Mouse (Mus musculus) adrenal gland, postnatal 10 days (tissue): ENCODE results near the gene Plcb3. TPM values are rescaled to one million over a fixed set of nuclear protein-coding genes. Genes with fewer than 3 reads are reported as not detected.

Experiments used
- microRNA-seq: library from miRNA; unstranded; fragments of <30 nt; microRNA quantifications from one replicate; pipeline ENCODE4 v1.2.0, GENCODE M21; 2021
- total RNA-seq, 2 experiments: library from RNA; stranded (reverse); gene quantifications; 2 replicates each; pipeline ENCODE4 v1.2.3; 2021

Plcb3 gene
- total RNA-seq, 2 experiments from 2014 or later = 45.7 to 63.5 TPM

Small RNAs within 50 kb of the gene (microRNA-seq; reads per million reads assigned to microRNA genes)
- gene Mir6990 = 4.6 reads per million, percentile 3 among the genes with 10 or more reads in this experiment

Other genes starting within 250 kb of the Plcb3 start
- gene Rps6ka4, start 135.8 kb downstream of the Plcb3 start, total RNA-seq = 10 to 100 TPM; 21.5 to 27.5 TPM
- 1 to 10 TPM; 4.1 TPM for gene Ccdc88b, start 118.3 kb downstream of the Plcb3 start, total RNA-seq
- 10 to 100 TPM; 53.9 to 70.4 TPM for gene Trmt112, start 66.8 kb downstream of the Plcb3 start, total RNA-seq
- 100 to 1,000 TPM; 417 to 451 TPM for gene Prdx5, start 66.4 kb downstream of the Plcb3 start, total RNA-seq
- 10 to 100 TPM; 71.0 to 97.4 TPM for gene Esrra, start 54.7 kb downstream of the Plcb3 start, total RNA-seq
- 1 to 10 TPM; 1.2 to 1.7 TPM for gene Catsperz, start 51.1 kb downstream of the Plcb3 start, total RNA-seq
- gene Kcnk4, start 42.0 kb downstream of the Plcb3 start, total RNA-seq = under 1 TPM; 0.30 to 0.73 TPM
- gene Bad, start 34.6 kb downstream of the Plcb3 start, total RNA-seq = 10 to 100 TPM; 42.0 to 51.8 TPM
- 10 to 100 TPM; 33.8 to 42.3 TPM for gene Gpr137, start 34.0 kb downstream of the Plcb3 start, total RNA-seq
- gene Ppp1r14b, start 1.5 kb downstream of the Plcb3 start, total RNA-seq = 100 to 1,000 TPM; 289 to 333 TPM
- gene Fkbp2, start 4.0 kb upstream of the Plcb3 start, total RNA-seq = 10 to 100 TPM; 70.7 to 71.4 TPM
- gene Vegfb, start 11.2 kb upstream of the Plcb3 start, total RNA-seq = 100 to 1,000 TPM; 110 to 139 TPM
- 10 to 100 TPM; 46.0 to 58.5 TPM for gene Dnajc4, start 16.1 kb upstream of the Plcb3 start, total RNA-seq
- 10 to 100 TPM; 29.4 to 34.1 TPM for gene Nudt22, start 19.6 kb upstream of the Plcb3 start, total RNA-seq
- gene Trpt1, start 19.7 kb upstream of the Plcb3 start, total RNA-seq = 10 to 100 TPM; 13.3 to 21.3 TPM
- 10 to 100 TPM in 1 of 2 experiments, 1 to 10 TPM in 1; 9.8 to 10.1 TPM for gene Fermt3, start 43.0 kb upstream of the Plcb3 start, total RNA-seq
- gene Stip1, start 63.5 kb upstream of the Plcb3 start, total RNA-seq = 100 to 1,000 TPM; 101 to 107 TPM
- 100 to 1,000 TPM; 134 to 155 TPM for gene Macrod1, start 80.3 kb upstream of the Plcb3 start, total RNA-seq
- gene Flrt1, start 129.3 kb upstream of the Plcb3 start, total RNA-seq = 1 to 10 TPM; 1.1 to 2.0 TPM
- gene Otub1, start 229.8 kb upstream of the Plcb3 start, total RNA-seq = 100 to 1,000 TPM; 104 to 105 TPM
- 1,000 to 10,000 TPM; 1,477 to 1,649 TPM for gene Cox8a, start 241.1 kb upstream of the Plcb3 start, total RNA-seq